Mouse (Mus musculus) gastrocnemius, postnatal 36 days (tissue): ENCODE results near the gene Vsig2. TPM values are rescaled to one million over a fixed set of nuclear protein-coding genes. Genes with fewer than 3 reads are reported as not detected.

Experiments used
- DNase-seq, 2 experiments: peaks; one replicate each; pipeline ENCODE4 v3.0.0; 2022
- intact Hi-C: fragments of 180-260 bp; cut with DNase I; formaldehyde crosslinking; loops from one replicate; pipeline ENCODE4 v1.15.1; 2025
- total RNA-seq, 2 experiments: library from RNA; stranded (reverse); gene quantifications; 2 replicates each; pipeline ENCODE4 v1.2.3; 2021

Gene Vsig2
- total RNA-seq, 2 experiments from 2014 or later: 1.8 to 3.6 TPM

DNA sequence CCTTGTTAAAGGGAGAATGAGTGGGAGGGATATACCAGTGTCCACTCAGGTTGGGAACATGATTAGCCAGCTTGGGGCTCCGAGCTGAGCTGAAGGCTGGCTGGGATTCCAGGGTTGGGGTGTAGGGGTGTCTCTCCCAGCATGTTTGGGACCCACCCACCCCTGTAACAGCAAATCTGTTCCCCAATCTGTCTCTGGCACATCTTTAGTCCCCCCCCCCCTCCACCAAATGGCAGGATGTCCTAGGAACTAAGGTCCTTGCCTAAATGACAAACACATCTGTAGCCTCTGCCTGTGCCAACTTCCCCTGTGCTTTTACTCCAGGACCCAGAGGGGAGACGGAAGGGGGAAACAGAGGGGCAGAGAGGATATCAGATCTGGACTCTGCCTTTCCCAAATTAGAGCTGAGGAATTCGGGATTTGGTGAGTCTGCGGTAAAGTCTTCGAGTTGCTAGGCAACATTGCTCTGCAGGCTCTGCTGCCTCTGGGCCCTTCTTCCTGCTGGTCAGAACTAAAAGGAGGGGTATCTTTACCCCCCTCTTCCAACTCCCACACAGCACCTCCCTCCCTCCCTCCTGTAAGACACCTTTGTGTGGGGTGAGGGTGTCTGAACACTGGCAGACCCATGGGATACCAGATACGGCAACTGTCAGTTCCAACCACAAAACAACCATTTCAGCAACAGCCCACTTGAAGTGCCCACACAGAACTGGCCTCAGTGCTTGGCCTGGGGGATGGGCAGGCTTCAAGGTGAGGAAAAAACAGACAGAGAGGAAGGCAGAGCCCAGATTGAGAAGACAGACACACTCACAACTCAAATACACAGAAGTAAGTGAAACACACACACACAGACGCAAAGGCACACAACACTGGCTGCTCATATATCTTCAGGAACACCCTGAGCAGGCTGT, 16.0 kb downstream of the Vsig2 start, which contains the start of gene Siae:
TSS of gene Siae (plus strand) at position 861 of the 911 bp plus-strand sequence.
- no peak for DNase-seq
- intact Hi-C loops: no loop called here

DNA sequence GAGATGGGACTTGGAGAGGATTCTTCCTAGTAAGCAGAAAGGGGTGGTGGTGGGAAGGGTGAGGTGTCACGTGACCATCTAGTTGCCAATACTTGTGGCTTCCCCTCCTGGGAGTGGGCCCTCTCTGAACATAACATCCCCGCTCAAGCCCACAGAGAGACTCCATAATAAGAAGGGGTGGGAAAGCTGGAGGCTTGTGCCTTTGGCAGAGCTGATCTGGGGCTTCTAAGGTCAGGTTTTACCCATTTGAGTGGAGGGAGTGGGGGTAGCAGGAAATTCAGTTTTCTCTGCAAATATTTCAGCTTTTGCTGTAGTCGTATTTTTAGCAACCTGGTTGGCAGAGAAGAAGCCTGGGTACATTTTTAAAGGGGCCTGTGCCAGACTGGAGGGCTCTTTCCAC, 17.3 kb downstream of the Vsig2 start:
- intact Hi-C loops: no loop called here
- no peak for DNase-seq

DNA sequence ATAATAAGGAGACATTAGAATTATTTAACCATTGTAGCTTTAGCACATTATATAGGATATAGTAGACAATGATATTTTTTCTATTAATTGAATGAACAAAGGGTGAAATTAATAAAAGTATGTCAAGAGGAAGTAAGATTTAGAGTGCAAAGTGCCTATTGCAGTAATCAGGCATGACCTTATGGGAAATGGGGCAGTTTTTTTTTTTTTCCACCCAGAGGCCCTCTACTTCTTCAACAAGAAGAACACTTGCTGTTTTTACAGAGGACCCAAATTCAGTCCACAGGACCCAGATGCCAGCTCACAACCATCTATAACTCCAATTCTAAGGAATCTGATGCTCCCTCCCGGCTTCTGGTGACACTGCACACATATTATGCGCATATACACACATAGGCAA, 21.6 kb downstream of the Vsig2 start:
- no peak for DNase-seq
- intact Hi-C loops: no loop called here

DNA sequence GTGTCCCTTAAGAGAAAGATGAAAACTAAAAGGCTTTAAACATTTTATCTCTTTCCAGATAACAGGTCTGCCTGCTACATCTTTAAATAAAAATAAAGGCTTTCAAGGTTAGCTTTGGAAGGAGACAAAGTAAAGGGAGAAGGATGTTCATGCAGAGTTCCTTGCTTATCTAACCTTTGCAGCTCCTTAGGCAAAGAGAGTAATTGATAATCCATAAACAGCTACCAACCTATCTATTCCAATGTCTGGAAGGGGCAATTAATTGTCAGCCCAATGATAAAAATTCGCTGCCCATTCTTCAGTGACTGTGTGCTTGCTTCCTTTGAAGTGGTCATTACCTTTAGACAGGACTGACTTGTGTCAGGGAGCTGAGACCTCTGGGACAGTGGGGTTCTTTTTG, 24.8 kb downstream of the Vsig2 start:
- DNase-seq: no peak
- intact Hi-C loops: no loop called here

DNA sequence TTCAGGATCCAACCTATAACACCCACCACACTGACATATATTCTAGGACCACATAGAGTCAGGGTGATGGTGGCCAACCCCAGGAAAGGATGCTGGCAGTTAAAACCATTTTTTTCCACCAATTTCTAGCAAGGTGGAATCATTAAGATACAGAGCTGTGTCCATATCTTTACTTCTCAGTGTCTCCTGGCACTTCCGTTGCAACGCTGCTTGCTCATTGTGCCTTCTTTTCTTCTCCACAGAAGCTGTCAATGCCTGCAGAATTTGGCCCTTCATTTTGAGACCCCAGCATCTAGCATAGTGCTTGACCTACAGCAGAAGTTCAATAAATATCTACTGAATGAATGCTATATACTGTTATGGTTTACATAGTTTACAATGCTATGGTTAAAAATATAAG, 28.0 kb downstream of the Vsig2 start:
- DNase-seq: no peak
- intact Hi-C loops: no loop called here

DNA sequence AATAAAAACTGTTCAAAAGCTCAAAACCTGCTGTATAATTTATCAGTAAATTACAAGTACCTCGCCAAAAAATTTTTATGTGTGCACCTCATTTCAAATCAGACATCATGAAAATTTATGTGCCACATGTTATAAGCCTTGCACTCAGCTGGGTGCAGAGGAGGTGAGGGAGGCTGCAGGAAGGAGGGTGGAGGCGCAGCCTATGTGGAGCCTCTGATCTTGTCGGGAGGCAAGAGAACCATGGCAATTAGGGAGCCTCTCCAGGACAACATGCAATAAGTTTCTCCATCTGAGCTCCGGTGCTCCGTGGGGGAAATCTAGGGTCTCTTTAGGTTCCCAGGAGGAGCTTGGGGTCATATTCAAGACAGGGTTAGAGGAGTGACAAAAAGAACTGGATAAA, 28.4 kb downstream of the Vsig2 start:
- intact Hi-C loops: no loop called here
- no peak for DNase-seq

DNA sequence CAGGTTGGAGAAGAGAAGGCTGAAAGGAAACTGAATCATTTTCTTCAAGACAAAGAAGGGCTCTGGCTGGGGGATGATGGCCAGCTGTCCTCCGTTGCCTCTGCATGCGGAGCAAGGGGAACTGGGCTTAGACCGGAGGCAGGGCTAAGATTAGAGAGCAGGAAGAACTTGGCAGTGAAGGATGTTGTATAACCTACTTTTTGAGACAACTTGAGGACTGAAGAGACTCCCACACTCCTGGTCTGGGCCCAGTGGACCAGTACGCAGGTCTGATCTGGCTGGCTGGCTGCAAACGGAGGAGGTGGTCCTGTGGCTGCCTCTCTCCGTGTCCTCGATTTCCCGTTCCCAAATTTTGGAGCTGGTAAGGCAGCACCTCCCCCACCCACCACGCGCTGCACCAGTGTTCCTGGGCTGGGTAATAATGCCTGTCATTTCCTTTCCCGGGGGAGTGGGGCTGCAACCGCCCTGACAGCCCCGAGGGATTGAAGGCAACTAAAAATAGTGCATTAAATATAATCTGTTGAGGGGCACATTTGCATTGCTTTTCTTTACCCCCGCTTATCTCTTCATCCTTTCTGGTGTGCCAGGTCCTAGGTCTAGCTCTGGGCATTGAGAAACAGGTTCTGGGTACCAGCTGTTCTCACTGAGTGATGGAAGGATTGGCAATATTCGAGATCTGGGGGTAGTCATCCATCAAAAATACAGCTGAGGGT, 29.0 kb downstream of the Vsig2 start:
- DNase-seq: no peak
- intact Hi-C loops: no loop called here

DNA sequence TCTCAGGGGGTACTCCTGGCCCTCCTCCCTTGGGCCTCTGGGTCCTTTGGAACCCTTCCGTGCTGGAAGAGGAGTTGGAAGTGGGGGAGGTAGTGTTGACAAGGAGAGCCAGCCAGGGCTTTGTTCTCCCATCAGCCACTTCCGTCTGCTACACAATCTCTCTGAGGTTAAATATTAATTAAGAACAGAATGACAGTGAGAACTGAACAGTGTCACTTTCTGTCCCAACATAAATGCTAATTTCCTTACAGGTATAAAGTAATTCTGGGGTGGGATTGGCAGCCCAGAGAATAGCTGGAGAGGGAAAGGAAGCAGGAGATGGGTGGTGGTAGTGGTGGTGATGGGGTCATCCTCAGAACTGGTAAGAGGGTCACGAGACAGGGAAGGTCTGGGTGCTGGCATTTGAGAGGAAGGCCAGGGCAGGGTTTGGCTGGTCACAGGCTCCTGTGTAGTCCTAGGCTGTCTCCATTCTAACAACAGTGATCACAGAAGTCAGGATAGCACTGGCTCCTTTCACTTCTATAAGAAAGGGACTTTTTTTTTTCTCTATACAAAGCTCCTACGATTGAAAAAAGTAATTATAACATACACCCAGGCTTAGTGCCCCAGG, 29.7 kb downstream of the Vsig2 start:
- intact Hi-C loops: no loop called here
- no peak for DNase-seq

DNA sequence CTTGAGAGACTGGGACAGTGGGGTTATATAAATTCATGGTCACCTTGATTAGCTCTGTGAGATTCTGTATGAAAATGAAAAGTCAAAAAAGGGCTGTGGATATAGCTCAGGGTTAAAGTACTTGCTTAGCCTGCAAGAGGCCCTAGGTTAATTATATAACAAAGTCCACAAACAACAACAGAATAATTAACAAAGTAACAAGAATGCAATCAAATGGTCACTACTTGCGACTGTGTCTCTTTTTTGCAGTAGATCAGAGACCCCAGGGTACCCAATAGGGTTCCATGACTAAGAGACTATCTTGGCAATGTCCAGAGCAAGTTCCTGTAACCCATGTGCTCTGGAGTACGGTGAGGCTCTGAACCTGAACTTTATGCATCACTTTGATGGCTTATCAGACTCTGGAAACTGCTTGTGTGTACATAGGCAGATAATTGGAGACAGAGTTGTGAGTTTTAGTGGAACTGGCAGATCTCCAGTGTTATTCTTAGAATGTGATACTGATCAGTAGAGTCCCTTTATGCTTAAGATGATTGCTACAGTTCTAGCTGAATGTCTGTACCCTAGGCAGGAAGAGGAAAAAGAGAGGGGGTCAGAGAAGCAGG, 30.3 kb downstream of the Vsig2 start:
- intact Hi-C loops: no loop called here
- no peak for DNase-seq

DNA sequence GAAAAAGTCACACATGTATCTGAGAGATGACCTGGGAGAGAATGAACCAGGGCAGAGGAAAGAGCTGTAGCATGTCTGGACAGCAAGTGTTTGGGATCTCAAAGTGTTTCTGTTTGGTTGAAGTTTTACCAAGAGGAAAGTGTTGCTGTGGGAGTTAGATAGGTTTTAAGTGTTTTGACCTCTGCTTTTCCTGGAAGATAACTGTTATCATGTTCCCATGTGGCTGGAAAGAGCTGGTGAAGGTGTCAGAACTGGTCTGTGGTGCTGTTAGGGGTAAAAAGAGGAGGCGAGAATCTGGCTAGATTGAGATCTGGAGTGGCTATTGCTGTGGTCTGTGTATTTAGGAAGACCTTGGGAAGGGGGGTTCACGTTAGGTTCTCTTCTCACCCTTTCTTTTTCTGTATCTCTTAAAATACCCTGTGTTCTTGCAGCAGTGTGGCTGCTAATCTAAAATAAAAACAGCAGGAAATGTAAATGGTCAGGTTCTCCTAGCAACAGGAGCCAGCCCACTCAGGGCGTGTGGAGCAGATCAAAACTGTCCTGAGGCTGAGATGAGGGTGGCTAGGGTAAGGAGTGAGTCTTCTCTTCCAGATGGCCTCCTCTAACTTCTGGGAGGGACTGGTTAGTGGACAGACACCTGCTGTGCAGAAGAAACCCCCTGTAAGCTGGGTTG, 33.3 kb downstream of the Vsig2 start:
- intact Hi-C loops: no loop called here
- no peak for DNase-seq

DNA sequence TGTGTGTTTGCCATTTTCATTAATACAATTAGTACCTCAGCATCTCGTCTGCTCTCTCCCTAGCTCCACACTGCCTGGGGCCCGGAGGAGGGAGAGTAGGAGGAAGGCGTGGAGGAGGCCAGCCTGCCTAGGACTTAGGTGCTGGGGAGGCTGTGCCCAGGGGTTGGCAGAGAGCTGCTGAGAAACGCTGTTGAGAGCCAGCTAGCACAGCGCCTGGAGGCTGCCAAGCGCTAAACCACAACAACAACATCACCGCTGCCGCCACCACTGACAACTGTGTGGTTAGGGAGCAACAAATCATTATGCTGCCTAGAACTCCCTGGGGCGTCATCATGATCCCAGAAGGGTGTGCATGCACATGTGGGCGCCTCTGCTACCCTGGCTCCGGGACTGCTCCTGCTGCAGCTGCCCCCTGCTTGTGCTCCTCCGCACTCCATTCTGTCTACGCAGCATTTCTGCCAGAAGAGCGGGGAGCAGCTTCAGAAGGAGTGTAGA, 37.4 kb downstream of the Vsig2 start:
- no peak for DNase-seq
- intact Hi-C loops: no loop called here

DNA sequence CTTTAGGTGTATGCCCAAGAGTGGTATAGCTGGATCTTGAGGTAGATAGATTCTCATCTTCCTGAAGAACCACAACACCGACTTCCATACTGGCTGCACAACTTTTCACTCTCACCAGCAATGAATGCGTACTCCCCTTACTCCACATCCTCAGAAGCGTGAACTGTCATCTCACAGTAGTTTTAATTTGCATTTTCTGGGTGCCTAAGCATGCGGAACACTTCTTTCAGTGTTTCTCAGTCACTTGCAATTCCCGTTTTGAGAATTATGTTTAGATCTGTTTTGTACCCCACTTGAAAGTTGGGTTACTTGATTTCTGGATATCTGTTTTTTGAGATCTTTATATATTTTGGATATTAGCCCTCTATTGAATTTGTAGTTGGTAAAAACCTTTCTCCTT, 44.5 kb downstream of the Vsig2 start:
- intact Hi-C loops: no loop called here
- DNase-seq: no peak

DNA sequence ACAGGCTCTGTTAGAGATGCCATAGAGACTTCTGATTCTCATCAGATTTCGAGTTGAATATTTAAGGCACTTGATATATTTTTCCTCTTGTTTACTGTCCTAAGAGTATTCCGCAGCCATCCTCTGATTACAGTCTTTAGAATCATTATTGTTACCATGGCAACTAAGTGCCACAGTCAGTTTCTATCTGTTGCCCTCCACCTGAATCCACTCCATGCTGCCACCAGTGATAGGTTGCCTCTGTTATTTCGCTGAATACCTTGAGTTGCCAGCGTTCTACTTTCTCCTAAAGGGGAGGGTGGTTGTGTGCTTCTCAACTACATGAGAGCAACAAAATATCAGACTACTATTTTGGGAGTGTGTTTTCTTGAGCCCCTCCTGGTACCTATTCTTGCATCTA, 47.7 kb downstream of the Vsig2 start:
- intact Hi-C loops: no loop called here
- no peak for DNase-seq

DNA sequence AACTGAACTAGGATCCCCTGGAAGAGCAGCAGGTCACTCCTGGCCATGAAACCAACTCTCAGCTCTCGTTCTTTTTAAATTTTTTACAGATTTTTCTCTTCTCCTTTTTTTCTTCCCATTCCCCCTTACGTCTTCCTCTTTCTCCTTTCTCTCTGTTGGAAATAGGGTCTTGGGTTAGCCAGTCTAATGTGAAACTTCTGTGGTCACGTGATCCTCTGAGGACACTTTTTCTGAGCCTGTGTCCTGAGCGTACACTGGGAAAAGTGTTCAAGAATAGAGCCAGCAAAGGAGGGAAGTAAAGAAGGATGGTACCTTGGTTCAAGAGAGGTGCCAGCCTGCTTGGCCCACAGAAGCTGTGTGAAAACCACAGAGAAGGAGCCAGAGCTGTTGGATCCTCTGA, 51.3 kb downstream of the Vsig2 start:
- no peak for DNase-seq
- intact Hi-C loops: no loop called here

DNA sequence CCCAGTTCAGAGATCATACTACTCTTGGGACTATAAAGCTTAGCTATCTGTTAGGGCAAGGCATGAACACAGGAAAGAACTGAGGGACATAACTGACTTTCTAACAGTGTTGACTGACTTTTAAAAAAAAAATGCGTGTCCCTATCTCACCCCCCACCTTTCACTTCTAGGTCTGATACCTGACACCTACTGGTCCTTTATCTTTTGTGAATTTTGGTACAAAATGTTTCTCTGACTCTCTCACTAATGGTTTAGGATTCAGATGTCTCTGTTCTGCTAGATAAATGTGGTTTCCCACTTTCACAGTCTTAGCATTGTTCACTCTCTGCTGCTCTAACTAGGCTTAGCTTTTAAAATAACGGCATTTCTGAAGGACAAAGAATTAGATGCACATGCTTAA, 53.0 kb downstream of the Vsig2 start:
- no peak for DNase-seq
- intact Hi-C loops: no loop called here

DNA sequence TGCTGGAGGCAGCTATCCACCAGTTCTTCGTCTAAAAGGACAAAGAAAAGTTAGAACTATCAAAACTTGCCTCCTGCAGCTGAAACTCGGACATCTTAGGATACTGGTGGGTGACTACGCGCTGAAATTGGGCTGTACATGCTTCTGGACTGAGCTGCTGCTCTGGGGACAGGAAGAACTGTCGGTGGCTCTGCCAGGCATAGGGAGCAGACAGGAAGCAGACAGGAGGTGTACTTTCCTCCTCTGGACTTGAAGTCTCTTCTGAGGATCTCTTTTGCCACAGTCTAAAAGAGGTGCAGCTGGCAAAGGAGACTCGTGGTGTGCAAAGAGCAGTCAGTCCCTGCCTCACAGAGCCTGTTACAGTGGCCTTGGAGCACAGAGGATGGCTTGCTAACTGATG, 53.6 kb downstream of the Vsig2 start:
- intact Hi-C loops: no loop called here
- no peak for DNase-seq

DNA sequence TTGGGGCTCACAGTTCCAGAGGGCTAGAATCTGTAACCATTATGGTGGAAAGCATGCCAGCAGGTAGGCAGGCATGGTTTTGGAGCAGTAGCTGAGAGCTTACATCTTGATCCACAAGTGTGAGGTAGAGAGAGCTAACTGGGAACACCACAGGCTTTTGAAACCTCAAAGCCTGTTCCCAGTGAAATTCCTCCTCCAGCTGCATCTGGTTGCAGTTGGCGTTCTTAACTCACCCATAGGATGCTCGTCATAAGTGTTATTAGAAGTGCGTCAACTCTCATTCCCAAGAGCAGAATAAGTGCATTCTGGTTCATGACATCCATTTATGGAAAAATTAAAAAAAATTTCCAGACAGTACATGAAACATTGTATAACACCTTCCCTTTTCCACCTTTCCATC, 54.6 kb downstream of the Vsig2 start:
- intact Hi-C loops: no loop called here
- no peak for DNase-seq
